11 mouse cellular contexts compared by ENCODE assay signal in genomic region chr16:56396586-56396985, GRCm38 (mm10).
DNase-seq lines count a peak whose midpoint lies in the region; ATAC-seq and TF ChIP-seq lines count a peak whose summit lies in the region.
"Had no signal": no experiment of that assay in that cellular context is flagged by ENCODE, and none has a peak within 500 bp of the region (broad histone marks: within the 10 kb centered on the region; RNA-seq: fewer than 3 reads in every experiment).

No protein-coding gene starts in this region.

- H3K4me2 ChIP-seq in forebrain, postnatal 0 days (ENCODE audit: low read depth) = no peak overlapping the region
- H3K4me2 ChIP-seq in forebrain, embryonic 16.5 days (ENCODE audit: low read length) = no peak overlapping the region
- no peak overlapping the region for H3K4me2 ChIP-seq in neural tube, embryonic 12.5 days (replicated peaks)
- H3K4me2 ChIP-seq: heart, embryonic 12.5 days; liver, embryonic 15.5 days had no signal

- H3K4me3 ChIP-seq in forebrain, postnatal 0 days (ENCODE audit: low read depth, low read length) = no peak overlapping the region
- no peak overlapping the region for H3K4me3 ChIP-seq in forebrain, embryonic 16.5 days (replicated peaks; ENCODE audit: low read length)
- no peak overlapping the region for H3K4me3 ChIP-seq in neural tube, embryonic 12.5 days
- H3K4me3 ChIP-seq: heart, embryonic 12.5 days; liver, embryonic 15.5 days had no signal

- H3K36me3 ChIP-seq in forebrain, postnatal 0 days (ENCODE audit: insufficient read depth) = no peaks in the 10 kb centered on the region
- H3K36me3 ChIP-seq in forebrain, embryonic 16.5 days (ENCODE audit: control insufficient read depth, insufficient read depth) = no peaks in the 10 kb centered on the region
- H3K36me3 ChIP-seq in neural tube, embryonic 12.5 days = no peaks in the 10 kb centered on the region
- H3K36me3 ChIP-seq: heart, embryonic 12.5 days; liver, embryonic 15.5 days had no signal

- H3K4me1 ChIP-seq in forebrain, postnatal 0 days (ENCODE audit: insufficient read depth) = no peaks in the 10 kb centered on the region
- H3K4me1 ChIP-seq in forebrain, embryonic 16.5 days (replicated peaks; ENCODE audit: control insufficient read depth, insufficient read depth, low read length) = no peaks in the 10 kb centered on the region
- no peaks in the 10 kb centered on the region for H3K4me1 ChIP-seq in neural tube, embryonic 12.5 days
- H3K4me1 ChIP-seq: liver, embryonic 15.5 days had no signal

- no peak overlapping the region for H3K9ac ChIP-seq in forebrain, postnatal 0 days
- H3K9ac ChIP-seq in forebrain, embryonic 16.5 days (replicated peaks; ENCODE audit: low read depth, low read length) = no peak overlapping the region
- no peak overlapping the region for H3K9ac ChIP-seq in neural tube, embryonic 12.5 days
- H3K9ac ChIP-seq: heart, embryonic 12.5 days; liver, embryonic 15.5 days had no signal

- no peak for TF ChIP-seq CTCF in forebrain, postnatal 0 days (IDR thresholded peaks at IDR 0.05; ENCODE audit: low read depth)

- H3K27ac ChIP-seq in forebrain, postnatal 0 days (ENCODE audit: low read depth, low read length) = no peak overlapping the region
- H3K27ac ChIP-seq in forebrain, embryonic 16.5 days (ENCODE audit: low read length) = no peak overlapping the region
- H3K27ac ChIP-seq in neural tube, embryonic 12.5 days = no peak overlapping the region
- H3K27ac ChIP-seq: liver, embryonic 15.5 days had no signal

- no peaks in the 10 kb centered on the region for H3K27me3 ChIP-seq in forebrain, postnatal 0 days (ENCODE audit: insufficient read depth, low read length)
- H3K27me3 ChIP-seq in forebrain, embryonic 16.5 days (replicated peaks; ENCODE audit: control insufficient read depth, insufficient read depth, low read length) = no peaks in the 10 kb centered on the region
- no peaks in the 10 kb centered on the region for H3K27me3 ChIP-seq in neural tube, embryonic 12.5 days (replicated peaks)
- H3K27me3 ChIP-seq: heart, embryonic 12.5 days; liver, embryonic 15.5 days had no signal

- no peaks in the 10 kb centered on the region for H3K9me3 ChIP-seq in forebrain, postnatal 0 days (ENCODE audit: low read length)
- no peaks in the 10 kb centered on the region for H3K9me3 ChIP-seq in forebrain, embryonic 16.5 days (ENCODE audit: control insufficient read depth, low read length)
- H3K9me3 ChIP-seq in neural tube, embryonic 12.5 days = no peaks in the 10 kb centered on the region
- H3K9me3 ChIP-seq: liver, embryonic 15.5 days had no signal

- peak; percentile 3 for DNase-seq in forebrain, postnatal 0 days
- no peak for DNase-seq in neural tube, embryonic 10.5 days (ENCODE audit: extremely low spot score, low spot score)
- peak; percentile 51 for DNase-seq in lung, postnatal 10 days
- peak; percentile 33 for DNase-seq in yolk sac, embryonic 10.5 days (ENCODE audit: low spot score)
- no peak for DNase-seq in frontal cortex, postnatal 25 days (ENCODE audit: low spot score in 2 of 2)
- no peak for DNase-seq in spleen, adult 18-20 months

- ATAC-seq in forebrain, postnatal 0 days = peak; percentile 32; the same call in 1 of the 2 replicates
- no peak for ATAC-seq in forebrain, embryonic 16.5 days
- 0 out of 2 replicates have a peak, but pooled peaks have one; percentile 33 for ATAC-seq in neural tube, embryonic 12.5 days (ENCODE audit: low FRiP score, low read depth)
- ATAC-seq: inflammation-experienced regulatory T-cells, adult 6 months had no signal

- WGBS in forebrain, postnatal 0 days = 43% methylated on average over 4 of the region's 4 CpGs
- 51% methylated on average over 4 of the region's 4 CpGs for WGBS in forebrain, embryonic 16.5 days
- 55% methylated on average over 4 of the region's 4 CpGs for WGBS in neural tube, embryonic 12.5 days

Comparison
In these comparisons a context has a peak if more than half of its experiments do, and no peak if none do; other contexts are left out.
1. DNase-seq: peak in forebrain, postnatal 0 days (single experiment), lung, postnatal 10 days (single experiment) and yolk sac, embryonic 10.5 days (single experiment); none in neural tube, embryonic 10.5 days (single experiment), frontal cortex, postnatal 25 days (0 of 2) and spleen, adult 18-20 months (0 of 2).